ENCODE assay signal across 8 mouse cellular contexts in genomic region chr6:83459034-83459644, GRCm38 (mm10). TPM values are rescaled to one million over a fixed set of nuclear protein-coding genes. Genes with fewer than 3 reads are reported as not detected.
A peak's percentile ranks its signal among the peaks of the same experiment; 100 is the strongest.
DNase-seq lines count a peak whose midpoint lies in the region; ATAC-seq and TF ChIP-seq lines count a peak whose summit lies in the region.

Gene Tet3 (minus strand): TSS chr6:83459084.

- no peak for ATAC-seq in neural tube, embryonic 11.5 days (ENCODE audit: insufficient read depth, low FRiP score, low TSS enrichment)
- no peak for ATAC-seq in forebrain, embryonic 12.5 days (ENCODE audit: low FRiP score)
- no peak for ATAC-seq in limb, embryonic 14.5 days (ENCODE audit: low FRiP score, low read depth)
- ATAC-seq in stomach, embryonic 14.5 days (ENCODE audit: insufficient number of reproducible peaks, insufficient read depth, low FRiP score, low read depth) = no peak

- H3K27me3 ChIP-seq in neural tube, embryonic 11.5 days (ENCODE audit: control insufficient read depth, insufficient read depth, low read length) = no peaks in the 10 kb centered on the region
- peaks cover 10% of the 10 kb centered on the region; the same call in 1 of the 2 replicates for H3K27me3 ChIP-seq in forebrain, embryonic 12.5 days
- no peaks in the 10 kb centered on the region for H3K27me3 ChIP-seq in limb, embryonic 14.5 days (ENCODE audit: control insufficient read depth, insufficient read depth, low read length)
- H3K27me3 ChIP-seq in stomach, embryonic 14.5 days (ENCODE audit: control insufficient read depth, insufficient read depth, low read length) = no peaks in the 10 kb centered on the region

- H3K36me3 ChIP-seq in neural tube, embryonic 11.5 days (ENCODE audit: control insufficient read depth, insufficient read depth, low read length) = no peaks in the 10 kb centered on the region
- no peaks in the 10 kb centered on the region for H3K36me3 ChIP-seq in forebrain, embryonic 12.5 days (replicated peaks)
- H3K36me3 ChIP-seq in limb, embryonic 14.5 days (ENCODE audit: control insufficient read depth, insufficient read depth, low read length) = no peaks in the 10 kb centered on the region
- H3K36me3 ChIP-seq in stomach, embryonic 14.5 days (ENCODE audit: control insufficient read depth, insufficient read depth, low read length) = no peaks in the 10 kb centered on the region

- peaks cover 17% of the 10 kb centered on the region for H3K4me1 ChIP-seq in neural tube, embryonic 11.5 days (ENCODE audit: control insufficient read depth, insufficient read depth, low read length)
- peaks cover 30% of the 10 kb centered on the region for H3K4me1 ChIP-seq in forebrain, embryonic 12.5 days
- H3K4me1 ChIP-seq in limb, embryonic 14.5 days (ENCODE audit: control insufficient read depth, insufficient read depth, low read length) = peaks cover 22% of the 10 kb centered on the region
- peaks cover 24% of the 10 kb centered on the region for H3K4me1 ChIP-seq in stomach, embryonic 14.5 days (ENCODE audit: control insufficient read depth, insufficient read depth, low read length)

- H3K27ac ChIP-seq in neural tube, embryonic 11.5 days (ENCODE audit: low read depth, low read length) = no peak within 1 kb of the TSS
- no peak within 1 kb of the TSS for H3K27ac ChIP-seq in forebrain, embryonic 12.5 days
- H3K27ac ChIP-seq in limb, embryonic 14.5 days (replicated peaks; ENCODE audit: low read depth, low read length) = no peak within 1 kb of the TSS
- H3K27ac ChIP-seq in stomach, embryonic 14.5 days (ENCODE audit: low read length) = peak within 1 kb of the TSS; percentile 67; the same call in 1 of the 2 replicates

- H3K9ac ChIP-seq in neural tube, embryonic 11.5 days (ENCODE audit: low read length) = no peak within 1 kb of the TSS
- H3K9ac ChIP-seq in forebrain, embryonic 12.5 days = no peak within 1 kb of the TSS
- H3K9ac ChIP-seq in limb, embryonic 14.5 days (ENCODE audit: low read depth, low read length, severe bottlenecking) = no peak within 1 kb of the TSS
- no peak within 1 kb of the TSS for H3K9ac ChIP-seq in stomach, embryonic 14.5 days (replicated peaks; ENCODE audit: low read depth, low read length)

- H3K4me3 ChIP-seq in neural tube, embryonic 11.5 days (ENCODE audit: low read depth, low read length) = no peak within 1 kb of the TSS
- no peak within 1 kb of the TSS for H3K4me3 ChIP-seq in forebrain, embryonic 12.5 days (replicated peaks)
- no peak within 1 kb of the TSS for H3K4me3 ChIP-seq in limb, embryonic 14.5 days (replicated peaks; ENCODE audit: low read length)
- no peak within 1 kb of the TSS for H3K4me3 ChIP-seq in stomach, embryonic 14.5 days (ENCODE audit: low read depth, low read length)

- no peaks in the 10 kb centered on the region for H3K9me3 ChIP-seq in neural tube, embryonic 11.5 days (ENCODE audit: control insufficient read depth, low read length)
- H3K9me3 ChIP-seq in forebrain, embryonic 12.5 days = no peaks in the 10 kb centered on the region
- no peaks in the 10 kb centered on the region for H3K9me3 ChIP-seq in limb, embryonic 14.5 days (ENCODE audit: control insufficient read depth, low read length)
- no peaks in the 10 kb centered on the region for H3K9me3 ChIP-seq in stomach, embryonic 14.5 days (ENCODE audit: control insufficient read depth, low read depth, low read length)

- WGBS in neural tube, embryonic 11.5 days = 82% methylated on average over 4 of the region's 4 CpGs
- 79% methylated on average over 4 of the region's 4 CpGs for WGBS in forebrain, embryonic 12.5 days
- WGBS in limb, embryonic 14.5 days = 52% methylated on average over 4 of the region's 4 CpGs
- 64% methylated on average over 4 of the region's 4 CpGs for WGBS in stomach, embryonic 14.5 days

- no peak for TF ChIP-seq POLR2A in limb, embryonic 14.5 days (IDR thresholded peaks at IDR 0.05; ENCODE audit: borderline replicate concordance, extremely low read depth, insufficient read depth, insufficient read length)

- no peak for DNase-seq in neural tube, embryonic 11.5 days (ENCODE audit: low spot score)
- DNase-seq in neural tube, embryonic 10.5 days (ENCODE audit: extremely low spot score, low spot score) = no peak
- no peak for DNase-seq in heart, postnatal 4 days
- no peak for DNase-seq in limb, embryonic 14.5 days (ENCODE audit: low spot score)
- DNase-seq in frontal cortex, postnatal 25 days (ENCODE audit: low spot score in 2 of 2) = no peak
- DNase-seq in embryo, embryonic 10.5 days (ENCODE audit: low spot score) = no peak

- H3K4me2 ChIP-seq in neural tube, embryonic 11.5 days (ENCODE audit: low read depth) = no peak within 1 kb of the TSS
- no peak within 1 kb of the TSS for H3K4me2 ChIP-seq in forebrain, embryonic 12.5 days
- H3K4me2 ChIP-seq in limb, embryonic 14.5 days (replicated peaks; ENCODE audit: low read depth, low read length, severe bottlenecking) = no peak within 1 kb of the TSS
- H3K4me2 ChIP-seq in stomach, embryonic 14.5 days (replicated peaks; ENCODE audit: low read depth, low read length) = peak within 1 kb of the TSS; percentile 96; the same call in 1 of the 2 replicates

RNA-seq across cellular contexts. Expression of gene Tet3, which starts in this region (rescaled TPM):
- 47.3 and 48.8 TPM in 2 replicates for polyA plus RNA-seq in neural tube, embryonic 11.5 days (2014; fragmentation: Nextera tagmentation; extraction: Ambion mirVana)
- polyA plus RNA-seq in forebrain, embryonic 12.5 days (2016; fragmentation: Nextera tagmentation; extraction: Ambion mirVana) = 62.7 and 74.3 TPM in 2 replicates
- total RNA-seq in heart, postnatal 4 days (2021) = 10 to 100 TPM; 51.7 to 56.7 TPM
- 21.1 and 24.9 TPM in 2 replicates for polyA plus RNA-seq in limb, embryonic 14.5 days (2012; rRNA removed)
- 44.3 and 49.0 TPM in 2 replicates for polyA plus RNA-seq in limb, embryonic 14.5 days (2014; fragmentation: Nextera tagmentation; extraction: Ambion mirVana)
- 43.7 and 49.2 TPM in 2 replicates for polyA plus RNA-seq in stomach, embryonic 14.5 days (2014; fragmentation: Nextera tagmentation; extraction: Ambion mirVana)
